Mouse (Mus musculus) 416B (cell line): ENCODE data around the gene Smpdl3b.

Source experiments
- DNase-seq: peaks from one replicate; pipeline ENCODE4 v3.0.0; 2011; ENCODE audit warnings: low read depth

Gene Smpdl3b

DNA sequence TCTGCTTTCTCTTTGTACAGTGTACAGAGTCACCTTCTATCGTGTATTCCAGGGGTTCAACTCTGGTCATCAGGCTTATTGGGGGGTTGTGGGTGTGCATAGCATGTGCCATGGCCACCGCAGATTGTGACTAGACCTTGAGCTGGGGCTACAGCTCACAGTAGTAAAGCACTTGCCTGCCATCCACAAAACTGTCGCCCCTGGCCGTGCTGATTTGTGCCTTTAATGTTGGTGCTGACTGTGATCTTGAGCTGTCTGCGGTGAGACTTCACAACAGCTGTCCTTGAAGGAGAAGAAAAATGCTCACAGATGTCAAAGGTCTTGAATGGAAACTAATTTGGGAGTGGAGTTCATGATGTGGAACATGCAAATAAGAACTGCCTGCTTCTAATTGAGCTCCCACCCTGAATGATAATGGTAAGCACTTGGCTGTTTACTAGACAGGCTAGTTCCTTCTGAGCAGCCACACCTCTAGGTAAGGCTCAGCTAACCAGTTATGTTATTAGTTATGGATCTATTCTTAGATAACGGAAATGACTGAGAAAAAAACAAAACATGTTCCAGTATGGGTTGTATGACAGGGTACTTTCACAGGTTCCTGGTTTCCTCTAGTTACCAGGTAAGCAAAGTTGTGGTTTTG, 21.6 kb upstream of the Smpdl3b start:
- no peak for DNase-seq

DNA sequence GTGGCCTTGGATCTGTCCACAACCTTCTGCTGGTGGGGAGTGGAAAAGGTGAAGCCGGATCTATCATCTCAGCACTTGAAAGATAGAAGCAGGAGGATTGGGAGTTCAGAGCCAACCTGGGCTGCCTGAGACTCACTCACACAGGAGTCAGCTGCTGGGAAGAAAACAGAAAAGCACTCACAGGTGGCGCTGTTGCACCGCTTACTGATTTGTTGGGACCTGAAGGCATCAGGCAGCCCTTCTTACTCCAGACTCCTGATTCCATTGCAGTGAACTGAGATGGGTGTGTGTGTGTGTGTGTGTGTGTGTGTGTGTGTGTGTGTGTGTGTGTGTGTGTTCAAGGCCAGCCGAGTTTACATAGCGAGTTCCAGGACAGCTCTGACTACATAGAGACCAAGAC, 19.7 kb upstream of the Smpdl3b start:
- DNase-seq = peak; percentile 70

DNA sequence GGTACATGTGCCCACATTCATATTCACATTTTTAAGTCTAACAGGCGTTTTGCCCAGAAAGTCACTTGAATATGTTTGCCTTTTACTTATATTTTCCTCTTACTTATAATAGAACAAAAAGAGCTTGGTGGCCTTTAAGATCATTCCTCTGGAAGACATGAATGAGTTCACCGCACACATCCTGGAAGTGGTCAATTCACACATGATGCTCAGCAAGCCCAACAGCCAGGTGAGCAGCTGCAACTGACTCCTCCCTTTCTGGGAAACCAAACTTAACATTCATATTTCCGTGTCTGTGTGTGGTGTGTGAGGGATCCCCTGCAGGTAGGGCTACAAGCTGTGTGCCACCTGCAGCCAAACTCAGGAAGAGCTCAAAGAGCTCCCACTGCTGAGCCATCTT, 17.9 kb upstream of the Smpdl3b start:
- no peak for DNase-seq

DNA sequence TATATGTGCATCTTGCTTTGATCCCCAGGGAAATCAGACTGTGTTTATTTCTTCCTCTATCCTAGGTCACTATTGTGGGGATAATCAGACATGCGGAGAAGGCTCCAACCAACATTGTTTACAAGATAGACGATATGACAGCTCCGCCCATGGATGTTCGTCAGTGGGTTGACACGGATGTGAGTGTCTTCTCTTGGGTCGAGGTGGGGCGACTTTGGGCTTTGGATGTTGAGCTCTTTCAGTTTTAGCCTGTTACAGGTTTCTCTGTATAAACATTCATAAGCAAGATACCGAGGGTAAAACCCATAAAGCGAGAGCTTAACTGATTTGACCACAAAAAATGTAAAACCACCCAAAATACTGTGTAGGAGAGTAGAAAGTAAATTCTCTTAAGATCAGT, 14.7 kb upstream of the Smpdl3b start:
- no peak for DNase-seq

DNA sequence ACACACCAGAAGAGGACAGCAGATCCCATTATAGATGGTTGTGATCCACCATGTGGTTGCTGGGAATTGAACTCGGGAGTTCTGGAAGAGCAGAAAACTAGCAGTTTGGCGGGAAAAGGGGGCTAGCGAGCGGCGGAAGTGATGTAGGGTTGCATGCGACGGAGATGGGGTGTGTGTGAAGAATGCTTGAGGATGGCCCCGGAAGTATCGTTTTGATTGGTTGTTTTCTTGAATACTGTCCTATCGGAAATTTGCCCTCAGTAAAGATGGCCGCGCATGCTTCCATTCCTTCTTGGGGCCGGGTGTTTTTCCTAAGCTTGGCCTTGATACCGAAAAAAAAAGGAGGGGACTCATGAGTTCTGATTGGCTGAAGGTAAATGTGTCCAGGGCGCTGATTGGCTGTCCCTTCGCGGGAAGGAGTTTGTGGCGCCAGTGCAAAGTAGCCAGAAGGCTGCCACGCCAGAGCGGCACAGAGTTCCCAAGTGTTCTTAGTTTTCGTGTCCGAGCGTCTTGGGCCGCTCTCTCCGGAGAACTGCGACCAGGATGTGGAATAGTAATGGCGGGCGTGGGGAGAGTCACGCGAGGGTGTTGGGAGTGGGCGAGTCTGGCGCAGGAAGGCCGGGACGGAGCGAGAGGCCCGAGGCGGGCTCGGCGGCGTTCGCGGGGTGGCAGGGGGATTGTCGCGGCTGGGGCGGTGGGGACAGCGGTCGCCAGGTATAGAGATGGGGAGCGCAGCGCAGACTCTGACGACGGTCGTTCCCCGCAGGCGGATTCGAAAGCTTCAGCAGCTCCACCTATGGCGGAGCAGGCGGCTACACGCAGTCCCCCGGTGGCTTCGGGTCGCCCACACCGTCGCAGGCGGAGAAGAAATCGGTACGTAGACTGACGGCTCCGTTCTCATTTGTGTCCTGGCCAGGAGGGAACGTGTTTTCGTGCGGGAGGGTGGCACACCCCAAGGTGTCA, 11.1 kb upstream of the Smpdl3b start, which contains the start of gene Rpa2:
Gene Rpa2, plus strand, starts transcription at position 419 of the 963 bp plus-strand sequence.
- DNase-seq = peak; percentile 100

DNA sequence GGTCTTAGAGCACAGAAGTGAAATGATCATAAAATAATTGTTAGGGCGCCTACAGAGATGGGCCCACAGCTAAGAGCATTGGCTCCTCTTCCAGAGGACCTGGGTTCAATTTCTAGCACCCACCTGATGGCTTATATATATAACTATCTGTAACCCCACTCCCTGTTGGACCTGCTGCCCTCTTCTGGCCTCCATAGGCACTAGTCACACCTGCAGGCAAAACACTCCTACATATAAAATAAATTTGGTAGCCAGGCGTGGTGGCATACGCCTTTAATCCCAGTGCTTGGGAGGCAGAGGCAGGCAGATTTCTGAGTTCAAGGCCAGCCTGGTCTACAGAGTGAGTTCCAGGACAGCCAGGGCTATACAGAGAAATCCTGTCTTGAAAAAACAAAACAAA, 6.1 kb upstream of the Smpdl3b start:
- DNase-seq = peak; percentile 21

DNA sequence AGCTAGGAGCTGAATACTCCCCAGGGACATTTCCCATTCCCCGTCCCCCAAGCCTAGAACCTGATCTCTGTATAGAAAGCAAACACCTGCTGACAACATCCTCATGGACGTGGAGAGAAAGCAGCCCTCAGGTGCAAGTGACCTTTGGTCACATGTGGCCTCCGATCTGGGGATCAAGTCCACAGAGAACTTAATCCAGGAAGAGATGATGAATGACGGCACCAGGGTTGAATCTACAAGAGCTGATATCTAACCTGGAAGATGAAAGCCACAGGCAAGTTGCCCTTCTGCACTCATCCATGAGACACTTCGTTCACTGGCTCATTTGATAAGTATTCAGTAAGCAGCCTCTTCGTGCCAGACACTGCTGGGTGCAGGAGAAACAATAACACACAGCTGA, 5.5 kb upstream of the Smpdl3b start:
- DNase-seq = no peak

DNA sequence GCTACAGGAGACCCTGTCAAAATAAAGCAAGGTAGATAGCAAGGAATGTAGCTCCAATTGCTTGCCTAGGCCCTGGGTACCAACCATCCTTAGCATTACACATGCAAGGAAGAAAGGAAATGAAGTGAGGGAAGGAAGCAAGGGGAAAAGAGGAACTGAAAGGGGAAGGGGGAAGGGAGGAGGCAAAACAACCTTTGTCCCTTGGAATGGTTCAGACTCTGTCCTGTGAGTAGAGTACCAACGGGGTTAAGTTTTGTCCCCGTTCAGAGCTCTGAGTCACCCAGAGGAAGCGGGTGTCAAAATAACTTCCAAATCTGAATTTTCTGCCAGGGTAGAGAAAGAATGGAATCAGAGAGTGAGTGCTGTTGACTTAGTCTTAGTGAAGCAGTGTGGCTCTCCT, 3.2 kb upstream of the Smpdl3b start:
- DNase-seq = peak; percentile 52

DNA sequence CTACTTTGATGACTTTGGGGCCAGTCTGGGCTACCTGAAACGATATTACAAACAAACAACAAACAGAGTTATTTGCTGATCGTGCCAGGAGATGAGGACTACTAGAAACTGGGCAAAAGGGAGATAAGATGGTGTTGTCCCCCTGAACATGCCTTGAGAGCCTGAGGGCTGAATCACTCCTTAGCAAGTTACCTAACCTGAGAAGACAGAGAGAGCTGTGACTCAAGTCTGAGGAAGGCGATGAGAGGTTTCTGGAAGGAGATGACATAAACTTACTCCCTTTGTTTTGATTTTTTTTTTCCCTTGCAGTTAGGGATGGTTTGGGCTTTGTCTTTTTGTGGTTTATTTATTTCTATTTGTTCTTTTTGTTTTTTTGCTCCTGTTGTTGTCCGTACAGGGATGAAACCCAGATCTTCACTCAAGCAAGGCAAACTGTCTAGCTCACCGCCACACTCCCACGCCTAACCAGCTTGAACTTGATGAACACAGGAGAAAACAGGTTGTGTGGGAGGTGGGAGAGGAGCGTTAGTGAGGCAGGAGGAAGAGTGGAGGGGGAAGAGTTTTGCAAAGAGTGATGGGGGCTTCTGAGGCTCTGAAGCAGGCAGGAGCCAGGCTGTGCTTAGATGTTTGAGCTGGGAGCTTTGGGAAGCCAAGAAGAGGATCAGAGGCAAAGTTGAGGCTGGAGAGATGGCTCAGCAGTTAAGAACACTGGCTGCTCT, 740 bp upstream of the Smpdl3b start:
- DNase-seq = no peak

DNA sequence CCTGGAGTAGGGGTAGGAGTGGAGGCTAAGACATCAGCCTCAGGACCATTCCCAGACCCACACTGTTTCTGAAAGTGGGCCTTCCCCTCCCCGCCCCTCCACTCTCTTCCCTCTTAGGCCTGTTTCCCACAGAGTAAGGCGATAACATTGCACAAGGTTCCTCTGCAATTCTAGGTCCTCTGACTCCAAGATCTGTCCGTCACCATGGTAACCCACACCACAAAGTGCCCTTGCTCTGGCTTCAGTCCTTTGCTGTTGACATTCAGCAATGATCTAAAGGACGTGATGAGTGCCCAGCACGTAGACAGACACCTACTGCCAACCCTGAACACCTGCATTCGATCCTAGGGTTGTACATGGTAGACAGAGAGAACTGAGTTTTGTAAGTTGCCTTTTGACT, 4.1 kb downstream of the Smpdl3b start:
- DNase-seq = peak; percentile 67

DNA sequence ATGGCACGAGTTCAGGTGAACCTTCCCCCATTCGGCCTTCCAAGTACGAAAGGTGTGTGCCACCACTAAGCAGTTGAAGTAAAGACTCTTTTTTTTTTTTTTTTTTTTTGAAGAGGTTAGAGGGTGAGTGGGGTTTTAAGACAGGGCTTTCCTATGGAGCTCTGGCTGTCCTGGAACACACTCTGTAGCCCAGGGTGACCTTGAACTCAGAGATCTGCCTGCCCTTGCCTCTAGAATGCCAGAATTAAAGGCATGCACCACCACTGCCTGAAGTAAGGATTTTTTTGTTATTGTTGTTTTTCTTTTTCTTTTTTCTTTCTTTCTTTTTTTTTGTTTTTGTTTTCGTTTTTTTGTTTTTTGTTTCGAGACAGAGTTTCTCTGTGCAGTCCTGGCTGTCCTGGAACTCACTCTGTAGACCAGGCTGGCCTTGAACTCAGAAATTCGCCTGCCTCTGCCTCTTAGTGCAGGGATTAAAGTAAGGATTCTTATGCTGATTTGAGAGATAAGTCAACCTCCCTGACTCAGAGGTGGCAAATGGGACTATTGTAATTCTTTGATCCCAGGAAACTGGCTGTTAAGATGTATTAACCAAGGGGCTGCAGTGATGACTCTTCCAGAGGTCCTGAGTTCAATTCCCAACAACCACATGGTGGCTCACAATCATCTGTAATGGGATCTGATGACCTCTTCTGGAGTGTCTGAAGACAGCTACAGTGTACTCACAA, 7.6 kb downstream of the Smpdl3b start:
- DNase-seq = no peak

DNA sequence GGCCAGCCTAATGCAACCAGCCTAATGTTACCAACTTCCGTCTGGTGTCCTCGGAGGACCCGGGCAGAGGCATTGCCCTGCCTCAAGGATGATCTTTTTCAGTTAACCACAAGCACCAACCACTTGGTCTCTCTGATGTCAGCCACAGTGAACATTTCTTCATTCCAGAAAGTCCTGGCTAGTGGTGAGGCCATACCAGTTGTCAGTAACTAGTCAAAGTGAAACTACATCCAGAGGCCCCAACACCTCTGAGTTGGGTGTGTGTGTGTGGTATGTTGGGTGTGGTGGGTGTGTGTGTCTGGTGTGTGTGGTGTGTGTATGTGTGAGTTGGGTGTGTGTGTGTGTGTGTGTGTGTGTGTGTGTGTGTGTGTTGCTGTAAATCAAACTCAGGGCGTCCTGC, 8.3 kb downstream of the Smpdl3b start:
- DNase-seq = peak; percentile 59

DNA sequence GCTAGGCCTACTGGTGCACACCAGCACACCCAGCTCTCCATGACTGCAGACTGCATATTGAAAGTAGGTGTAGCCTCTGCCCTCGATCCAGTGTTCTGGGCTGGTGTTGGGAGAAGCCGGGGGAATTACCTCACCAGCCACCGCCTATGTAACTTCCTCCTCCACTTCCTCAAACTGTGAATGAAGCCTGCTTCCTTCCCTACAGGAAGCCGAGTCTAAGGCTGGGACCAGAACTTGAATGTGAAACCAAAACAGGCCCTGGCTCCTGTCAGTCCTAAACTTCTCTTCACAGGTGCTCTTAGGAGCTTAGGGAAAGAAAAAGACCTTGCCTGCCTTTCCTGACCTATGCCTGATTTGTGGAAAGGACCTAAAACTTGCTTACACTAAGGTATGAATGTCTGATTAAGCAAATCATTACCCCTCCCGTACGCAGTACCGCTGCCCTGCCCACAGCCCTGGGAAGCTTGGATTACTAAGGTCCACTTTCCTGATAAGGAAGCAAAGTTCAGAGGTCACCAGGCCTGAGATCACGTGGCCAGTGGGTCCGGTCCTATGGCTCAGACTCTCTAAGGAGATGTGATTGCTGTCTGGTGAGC, 9.3 kb downstream of the Smpdl3b start:
- peak; percentile 88 for DNase-seq

DNA sequence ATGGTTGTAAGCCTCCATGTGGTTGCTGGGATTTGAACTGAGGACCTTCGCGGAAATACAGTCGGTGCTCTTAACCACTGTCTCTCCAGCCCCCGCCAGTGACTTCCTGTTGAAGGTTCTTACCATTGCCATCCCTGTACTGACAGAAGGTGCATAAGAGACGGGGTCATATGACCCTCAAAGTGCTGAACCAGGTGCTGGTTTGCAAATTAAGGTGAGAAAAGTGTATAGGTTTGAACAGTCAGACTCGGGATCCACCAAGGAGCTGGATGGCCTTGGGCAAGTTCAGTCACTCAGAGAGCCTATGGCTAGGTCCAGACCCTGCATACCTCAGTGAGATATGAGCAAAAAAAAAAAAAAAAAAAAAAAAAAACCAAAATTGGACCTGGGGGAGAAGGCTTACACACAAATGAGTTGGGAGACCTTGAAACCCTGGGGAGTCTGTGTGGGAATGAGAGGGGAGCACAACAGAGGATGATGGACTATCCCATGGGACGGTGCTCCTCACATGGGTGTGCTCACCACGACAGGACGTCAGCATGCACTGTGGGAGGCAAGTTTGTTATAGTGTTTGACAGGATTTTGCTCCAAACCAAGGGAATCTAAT, 10.0 kb downstream of the Smpdl3b start:
- peak; percentile 22 for DNase-seq

DNA sequence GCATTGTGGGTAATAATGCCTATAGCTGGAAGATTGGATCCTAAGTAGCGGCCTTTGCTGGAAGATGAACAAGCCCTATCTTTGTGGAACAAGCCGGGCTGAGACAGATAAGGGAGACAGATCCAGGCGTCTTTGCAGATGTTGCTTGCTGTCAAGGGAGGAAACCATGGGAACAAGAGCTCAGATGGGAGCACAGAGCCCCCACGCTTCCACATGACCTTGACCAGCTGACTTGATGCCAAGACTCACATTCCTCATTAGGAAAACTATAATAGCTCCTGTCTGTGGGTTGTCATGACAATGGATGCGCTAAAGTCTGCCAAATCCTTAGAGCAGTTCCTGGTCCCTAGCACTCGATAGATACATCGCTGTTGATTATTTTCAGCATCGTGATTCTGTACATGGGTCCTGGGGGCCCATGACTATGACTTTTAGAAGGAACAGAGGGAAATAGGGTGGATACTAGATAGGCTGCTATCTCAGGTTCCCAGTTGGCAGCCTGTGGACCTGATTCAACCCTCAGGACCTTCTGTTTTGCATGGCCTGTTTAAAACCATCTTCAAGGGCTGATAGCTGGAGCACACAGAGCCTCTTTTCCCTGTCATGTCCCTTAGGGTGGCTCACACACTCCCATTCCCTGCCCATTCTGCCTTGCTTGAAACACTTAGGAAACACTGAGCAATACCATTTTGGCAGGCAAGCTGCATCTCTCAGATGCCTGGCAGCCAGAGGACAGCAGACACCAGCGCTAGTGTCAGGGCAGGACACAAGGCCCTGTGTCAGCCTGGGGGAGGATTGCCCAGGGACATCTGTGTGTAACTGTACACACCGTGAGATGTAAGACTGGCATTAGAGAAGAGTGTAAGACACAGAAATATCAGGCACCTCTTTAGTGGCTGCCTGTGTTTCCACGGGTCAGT, 12.8 kb downstream of the Smpdl3b start:
- no peak for DNase-seq

DNA sequence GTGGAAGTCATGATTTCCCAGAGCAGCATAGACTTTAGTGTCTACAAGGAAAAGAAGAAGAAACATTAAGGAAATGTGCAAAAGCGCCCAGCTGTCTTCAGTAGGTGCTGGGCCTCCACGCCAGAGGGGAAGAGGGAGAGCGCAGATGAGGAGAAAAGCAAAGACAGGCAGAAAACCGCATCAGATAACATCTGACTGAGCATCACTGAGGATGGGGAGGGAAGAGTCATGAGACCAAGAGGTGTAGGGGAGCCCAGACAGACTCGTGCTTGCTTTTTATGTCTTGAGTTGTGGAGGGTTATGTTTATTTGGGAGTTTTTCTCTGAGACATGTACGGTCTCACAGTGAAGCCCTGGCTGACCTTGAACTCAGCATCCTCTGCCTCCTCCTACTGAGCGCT, 15.6 kb downstream of the Smpdl3b start:
- DNase-seq = no peak

DNA sequence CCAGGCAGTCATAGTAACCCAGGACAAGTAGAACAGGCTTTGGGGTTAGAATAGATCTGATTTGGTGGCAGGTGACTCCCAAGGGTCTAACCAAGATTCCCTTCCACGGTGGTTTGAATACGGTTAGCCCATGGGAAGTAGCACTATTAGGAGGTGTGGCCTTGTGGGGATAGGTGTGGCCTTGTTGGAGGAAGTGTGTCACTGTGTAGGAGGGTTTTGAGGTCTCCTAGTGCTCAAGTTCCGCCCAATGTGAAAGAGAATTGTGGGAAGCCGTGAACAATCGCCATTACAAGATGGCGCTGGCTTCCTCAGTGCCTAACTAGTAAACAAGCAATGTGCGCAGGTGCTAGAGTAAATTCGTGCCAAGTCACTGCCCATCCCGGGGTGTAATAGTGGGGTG, 19.9 kb downstream of the Smpdl3b start:
- peak; percentile 40 for DNase-seq

DNA sequence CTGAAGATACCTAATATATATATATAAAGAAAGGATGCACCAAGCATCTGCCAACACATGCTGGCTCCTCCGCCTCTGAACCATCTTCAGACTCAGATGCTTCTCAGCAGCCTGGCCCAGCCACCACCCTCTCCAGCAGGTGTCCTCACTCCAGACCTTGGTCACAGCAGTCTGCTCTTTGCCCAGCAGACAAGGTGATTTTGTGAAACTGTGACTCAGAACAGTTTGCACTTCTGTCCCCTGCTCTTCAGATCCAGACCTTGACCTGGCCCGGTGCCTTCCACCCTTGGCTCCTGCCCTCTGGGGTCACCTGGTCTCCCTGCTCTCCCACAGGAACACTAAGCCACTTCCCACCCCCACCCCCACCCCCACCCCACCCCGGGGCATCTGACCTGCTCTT, 21.2 kb downstream of the Smpdl3b start:
- peak; percentile 31 for DNase-seq

DNA sequence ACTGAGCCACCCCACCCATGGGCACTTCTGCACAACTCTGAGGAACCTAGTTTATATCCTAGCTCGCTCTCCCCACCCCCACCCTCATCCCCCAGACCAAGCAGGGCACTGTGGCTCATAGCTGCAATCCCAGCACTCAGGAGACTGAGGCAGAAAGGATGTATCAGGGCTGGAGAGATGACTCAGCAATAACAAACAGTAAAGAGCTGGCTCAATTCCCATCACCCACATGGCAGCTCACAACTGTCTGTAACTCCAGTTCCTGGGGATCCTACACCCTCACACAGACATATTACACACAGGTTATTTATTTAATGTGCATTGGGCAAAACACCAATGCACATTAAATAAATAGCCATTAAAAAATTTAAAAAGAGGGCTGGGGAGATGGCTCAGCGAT, 21.7 kb downstream of the Smpdl3b start:
- peak; percentile 51 for DNase-seq

DNA sequence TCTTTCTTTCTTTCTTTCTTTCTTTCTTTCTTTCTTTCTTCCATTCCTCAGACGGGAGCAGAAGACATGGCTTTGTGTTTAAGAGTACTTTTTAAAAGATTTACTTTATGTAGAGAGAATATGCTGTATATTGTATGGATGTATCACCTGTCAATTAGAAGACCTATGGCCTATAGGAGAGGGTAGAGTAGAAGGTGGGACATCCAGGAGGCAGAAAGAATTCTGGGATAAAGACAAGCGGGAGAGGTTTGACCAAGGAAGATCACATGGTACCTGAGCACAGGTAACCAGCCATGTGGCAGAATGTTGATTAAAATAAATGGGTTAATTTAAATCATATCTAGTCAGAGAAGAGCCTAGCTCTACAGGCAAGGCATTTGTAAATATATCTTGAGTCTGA, 22.3 kb downstream of the Smpdl3b start:
- no peak for DNase-seq
